Mouse (Mus musculus) induced T-regulatory cell, adult 2 months (primary cell): ENCODE measurements at regions not wholly inside any gene's neighbourhood (a gene's known extent, or its start where the extent isn't known, plus 50 kb on each side); places are given as distances from the start of the nearest gene placed in this dataset.
A peak's percentile ranks its signal among the peaks of the same experiment; 100 is the strongest.

Experiments used
- DNase-seq: peaks from one replicate; pipeline ENCODE4 v3.0.0-alpha.2; 2012; ENCODE audit warnings: low read depth

DNA sequence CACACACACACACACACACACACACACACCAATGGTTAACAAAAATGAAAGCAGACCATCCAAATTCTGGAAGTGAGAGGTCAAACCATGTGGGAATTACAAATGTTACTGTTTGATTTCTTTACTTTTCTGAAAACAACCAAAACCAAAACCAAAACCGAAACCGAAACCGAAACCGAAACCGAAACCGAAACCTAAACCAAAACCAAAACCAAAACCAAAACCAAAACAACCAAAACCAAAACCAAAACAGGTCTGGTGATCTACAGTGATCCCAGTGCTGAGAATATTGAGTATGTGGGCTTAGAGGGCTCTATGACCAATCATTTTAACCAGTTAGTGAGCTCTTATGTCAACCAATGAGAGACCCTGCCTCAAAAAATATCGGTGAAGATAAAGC, 1407.6 kb upstream of the Cdh20 start:
- peak; percentile 29 for DNase-seq

DNA sequence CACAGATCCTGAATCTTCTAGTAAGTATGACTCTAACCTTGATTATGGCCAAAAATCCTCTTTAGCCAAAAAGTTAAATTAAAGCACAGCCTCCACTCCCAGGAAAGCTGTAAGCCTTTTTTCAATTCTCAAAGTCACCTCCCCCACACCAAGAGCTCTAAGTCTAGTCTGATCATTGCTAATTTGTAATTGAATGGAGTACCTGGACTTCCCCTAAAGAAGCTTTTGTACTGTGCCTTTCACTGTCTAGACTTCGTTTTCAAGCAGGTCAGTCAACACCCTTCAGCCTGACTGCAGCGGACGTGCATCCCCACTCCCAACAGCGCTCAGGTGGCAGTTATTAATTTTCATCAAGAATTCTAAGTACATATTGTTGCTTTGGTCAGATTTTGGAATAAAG, 1395.5 kb upstream of the Cdh20 start:
- DNase-seq: no peak

DNA sequence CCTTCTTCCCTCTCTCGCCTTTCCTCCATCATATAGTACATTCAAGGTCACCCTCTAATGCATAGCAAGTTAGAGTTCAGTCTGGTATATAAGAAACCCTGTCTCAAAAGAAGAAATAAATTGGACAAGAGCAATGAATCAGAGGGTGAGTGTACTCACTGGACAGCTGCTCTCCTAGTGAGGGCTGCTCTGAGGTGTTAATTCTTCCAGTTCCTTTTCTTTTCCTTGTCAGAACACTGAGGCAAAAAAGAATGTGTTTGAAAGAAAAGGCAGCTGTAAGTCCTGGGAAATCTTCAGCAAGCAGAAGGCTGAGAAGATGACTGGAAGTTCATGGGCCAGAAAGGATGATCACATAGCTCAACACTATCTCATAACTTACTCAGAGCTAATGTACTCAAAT, 1348.2 kb upstream of the Cdh20 start:
- DNase-seq: no peak

DNA sequence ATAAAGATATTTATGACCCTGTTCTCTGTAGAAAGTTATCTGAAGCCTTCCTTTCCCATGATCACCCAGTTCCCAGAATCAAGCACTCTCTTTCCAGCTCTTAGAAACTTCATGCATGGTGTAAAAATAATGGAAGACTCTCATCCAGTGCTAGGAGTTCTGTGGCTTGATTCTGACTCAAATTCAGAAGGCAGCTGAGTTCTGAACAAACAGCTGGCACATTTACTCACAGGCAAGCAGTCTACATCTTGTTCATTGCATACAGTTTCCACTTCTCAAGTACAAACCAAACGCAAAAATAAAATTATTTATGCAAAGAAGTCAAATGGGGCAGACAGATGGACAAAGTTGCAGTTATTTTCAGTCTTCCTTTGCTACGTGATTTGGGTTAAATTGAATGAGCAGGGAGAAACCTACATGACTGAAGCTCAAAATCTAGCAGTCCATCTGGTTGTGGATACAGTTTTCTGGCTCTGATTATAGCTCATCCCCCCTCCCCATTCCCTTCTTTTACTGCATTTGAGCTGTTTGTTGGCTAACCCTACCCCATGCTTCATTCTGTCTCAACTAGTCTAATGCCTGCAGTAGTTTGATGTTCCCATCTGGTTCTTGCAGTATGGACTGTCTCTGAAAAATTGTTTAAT, 1347.2 kb upstream of the Cdh20 start:
- DNase-seq: no peak

- DNase-seq: no peak
Measured at GRCm38 (mm10) chr1:103421638-103422001, 1346.7 kb upstream of the Cdh20 start.

DNA sequence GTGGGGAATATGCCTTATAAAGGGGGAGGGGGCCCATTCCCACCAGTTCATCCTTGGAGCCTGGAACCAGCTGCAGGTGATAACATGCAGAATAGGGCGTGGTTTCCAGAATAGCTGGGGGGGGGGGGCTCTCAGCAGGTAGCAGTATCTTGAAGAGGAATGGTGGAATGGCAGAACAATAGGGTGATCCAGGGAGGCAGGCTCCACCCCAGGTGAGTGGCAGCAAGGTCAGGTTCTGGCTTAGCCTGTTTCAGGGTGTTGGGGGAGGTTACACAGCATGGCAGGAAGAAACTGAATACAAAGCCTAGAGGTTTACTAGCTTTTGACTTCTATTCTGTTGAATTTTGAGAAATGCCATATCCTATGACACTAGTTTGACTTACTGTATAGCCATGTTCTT, 1296.8 kb upstream of the Cdh20 start:
- DNase-seq: no peak

GRCm38 (mm10) chr1:103503464-103504139, 1264.7 kb upstream of the Cdh20 start:
- DNase-seq: no peak
